Mouse (Mus musculus) CH12.LX (cell line): Measurements from ENCODE around the gene Cblb.

ENCODE experiments used
- CTCF ChIP-seq, 2 experiments: IDR thresholded peaks in 1 of 2; conservative IDR thresholded peaks in 1 of 2; 2 replicates each; pipeline ENCODE4 v1.5.1; 2011 to 2012; ENCODE audit warnings: low read depth in 2 of 2, low read length in 2 of 2, improper control_type of control experiment in 1 of 2, inconsistent platforms in 1 of 2, mild to moderate bottlenecking in 1 of 2, moderate library complexity in 1 of 2
- E2F4 ChIP-seq: IDR thresholded peaks from 2 replicates; pipeline ENCODE4 v1.6.1; 2011; ENCODE audit warnings: low read depth, low read length, improper control_type of control experiment; ENCODE audit not compliant: insufficient replicate concordance
- EP300 ChIP-seq: IDR thresholded peaks from 2 replicates; pipeline ENCODE4 v1.6.1; 2011; ENCODE audit warnings: low read length, improper control_type of control experiment
- IRF4 ChIP-seq: IDR thresholded peaks from 2 replicates; pipeline ENCODE4 v1.6.1; 2014; ENCODE audit warnings: low read depth, mild to moderate bottlenecking, inconsistent platforms, low read length, improper control_type of control experiment
- MAZ ChIP-seq: IDR thresholded peaks from 2 replicates; pipeline ENCODE4 v1.6.1; 2012; ENCODE audit warnings: low read depth, mild to moderate bottlenecking, inconsistent platforms, low read length, improper control_type of control experiment, moderate library complexity
- POLR2A ChIP-seq: IDR thresholded peaks from 2 replicates; pipeline ENCODE4 v1.6.1; 2011; ENCODE audit warnings: low read depth, mild to moderate bottlenecking, improper control_type of control experiment, low read length
- RCOR1 ChIP-seq: conservative IDR thresholded peaks from 2 replicates; pipeline ENCODE4 v1.6.1; 2012; ENCODE audit warnings: low read depth, mild to moderate bottlenecking, inconsistent platforms, low read length, improper control_type of control experiment
- USF1 ChIP-seq: IDR thresholded peaks from 2 replicates; pipeline ENCODE4 v1.6.1; 2014; ENCODE audit warnings: low read depth, mild to moderate bottlenecking, inconsistent platforms, low read length, improper control_type of control experiment
- ZC3H11A ChIP-seq: IDR thresholded peaks from 2 replicates; pipeline ENCODE4 v1.6.1; 2012; ENCODE audit warnings: low read depth, mild to moderate bottlenecking, inconsistent platforms, low read length, improper control_type of control experiment

DNA sequence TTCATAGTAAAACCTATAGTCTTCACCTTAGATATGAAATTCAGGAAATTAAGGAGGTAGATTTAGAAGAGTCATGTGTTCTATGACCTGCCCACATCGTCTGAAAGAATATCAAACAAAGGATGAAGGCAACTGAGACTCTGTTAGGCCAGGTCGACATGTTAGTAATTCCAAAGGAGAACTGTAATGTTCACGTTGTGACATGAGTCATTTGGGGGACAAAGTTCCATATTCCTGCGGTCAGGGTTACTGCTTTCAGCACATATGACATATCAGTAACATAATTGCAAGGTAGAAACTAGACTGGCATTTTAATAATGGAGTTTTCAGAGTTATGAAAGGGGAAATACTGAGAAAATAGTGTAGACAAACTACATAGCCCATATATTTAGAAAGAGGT is 58.3 kb downstream of the Cblb start:
- no peak for TF ChIP-seq USF1
- no peak for TF ChIP-seq RCOR1
- no peak for TF ChIP-seq CTCF (conservative IDR thresholded peaks at IDR 0.05 in 1 of 2, IDR thresholded peaks at IDR 0.05 in 1 of 2; ENCODE audit: low read depth in 2 of 2, low read length in 2 of 2)
- no peak for TF ChIP-seq MAZ
- no peak for TF ChIP-seq POLR2A
- no peak for TF ChIP-seq E2F4
- no peak for TF ChIP-seq IRF4
- no peak for TF ChIP-seq EP300
- TF ChIP-seq ZC3H11A: no peak
